Mouse (Mus musculus): ENCODE measurements around the gene Rasl11a. TPM values are rescaled to one million over a fixed set of nuclear protein-coding genes. Genes with fewer than 3 reads are reported as not detected.
"Not testable (repeated sequence)": the region's sequence is repeated elsewhere in the genome, so short reads cannot be mapped to it uniquely, and the experiment has no call there.

The Rasl11a gene
- polyA plus RNA-seq, 1 experiment from 2014 or later = 11.5 TPM

- H3K4me3 ChIP-seq; ATAC-seq (replicated peaks; ENCODE audit: insufficient number of reproducible peaks, insufficient read depth, low FRiP score, low read depth); H3K27ac ChIP-seq; H3K4me2 ChIP-seq; H3K4me1 ChIP-seq (replicated peaks); H3K9me3 ChIP-seq (replicated peaks); H3K36me3 ChIP-seq; H3K27me3 ChIP-seq; H3K9ac ChIP-seq: not testable (repeated sequence)
- 82% methylated on average over 16 of the region's 16 CpGs for WGBS
These were observed 50.8 kb downstream of the Rasl11a start for GRCm38 (mm10) chr5:146895667-146896066.

DNA sequence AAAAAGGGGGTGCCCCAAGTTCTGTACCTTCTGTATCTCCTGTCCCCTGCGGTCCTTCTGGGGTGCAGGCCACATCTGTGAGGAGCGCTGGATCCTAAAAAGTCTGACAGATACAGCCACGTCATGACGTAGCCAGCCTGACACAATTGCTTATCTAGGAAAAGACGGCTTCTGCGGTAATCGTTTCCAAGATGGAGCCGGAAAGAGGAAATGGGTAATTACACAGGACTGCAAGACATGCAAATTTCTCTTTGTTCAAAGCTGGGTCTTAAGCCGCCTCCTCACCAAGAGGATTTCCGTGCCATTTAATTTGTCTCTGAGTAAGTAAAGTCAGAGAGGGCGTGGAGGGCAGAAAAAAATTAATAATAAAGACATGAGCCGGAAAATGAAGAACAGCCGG is 52.1 kb downstream of the Rasl11a start:
- Histone ChIP-seq H3K4me2 (no peak overlapping the region), H3K9me3 (replicated peaks) (no peaks in the 10 kb centered on the region), H3K27ac (no peak overlapping the region), H3K27me3 (no peaks in the 10 kb centered on the region), H3K9ac (no peak overlapping the region), H3K4me1 (replicated peaks) (0 out of 2 replicates have a peak, but pooled peaks cover 3% of the 10 kb centered on the region), H3K4me3 (no peak overlapping the region), H3K36me3 (no peaks in the 10 kb centered on the region)
- no peak for ATAC-seq (replicated peaks; ENCODE audit: insufficient number of reproducible peaks, insufficient read depth, low FRiP score, low read depth)
- 59% methylated on average over 13 of the region's 13 CpGs for WGBS

Other genes with a start within 250 kb of the Rasl11a start
- gene Usp12, start 50.1 kb upstream of the Rasl11a start, polyA plus RNA-seq (2015; fragmentation: Nextera tagmentation; extraction: Ambion mirVana) = 9.0 and 10.8 TPM in 2 replicates
- 288 and 325 TPM in 2 replicates for gene Rpl21, start 12.2 kb upstream of the Rasl11a start, polyA plus RNA-seq (2015; fragmentation: Nextera tagmentation; extraction: Ambion mirVana)
- 68.3 and 84.7 TPM in 2 replicates for gene Gtf3a, start 103.6 kb downstream of the Rasl11a start, polyA plus RNA-seq (2015; fragmentation: Nextera tagmentation; extraction: Ambion mirVana)
- 18.3 and 21.9 TPM in 2 replicates for gene Mtif3, start 118.7 kb downstream of the Rasl11a start, polyA plus RNA-seq (2015; fragmentation: Nextera tagmentation; extraction: Ambion mirVana)
- 11.2 and 14.2 TPM in 2 replicates for gene Lnx2, start 231.5 kb downstream of the Rasl11a start, polyA plus RNA-seq (2015; fragmentation: Nextera tagmentation; extraction: Ambion mirVana)
- 84.3 and 85.2 TPM in 2 replicates for gene Polr1d, start 232.0 kb downstream of the Rasl11a start, polyA plus RNA-seq (2015; fragmentation: Nextera tagmentation; extraction: Ambion mirVana)